ENCODE assay signal across 9 mouse cellular contexts in the genomic region with DNA sequence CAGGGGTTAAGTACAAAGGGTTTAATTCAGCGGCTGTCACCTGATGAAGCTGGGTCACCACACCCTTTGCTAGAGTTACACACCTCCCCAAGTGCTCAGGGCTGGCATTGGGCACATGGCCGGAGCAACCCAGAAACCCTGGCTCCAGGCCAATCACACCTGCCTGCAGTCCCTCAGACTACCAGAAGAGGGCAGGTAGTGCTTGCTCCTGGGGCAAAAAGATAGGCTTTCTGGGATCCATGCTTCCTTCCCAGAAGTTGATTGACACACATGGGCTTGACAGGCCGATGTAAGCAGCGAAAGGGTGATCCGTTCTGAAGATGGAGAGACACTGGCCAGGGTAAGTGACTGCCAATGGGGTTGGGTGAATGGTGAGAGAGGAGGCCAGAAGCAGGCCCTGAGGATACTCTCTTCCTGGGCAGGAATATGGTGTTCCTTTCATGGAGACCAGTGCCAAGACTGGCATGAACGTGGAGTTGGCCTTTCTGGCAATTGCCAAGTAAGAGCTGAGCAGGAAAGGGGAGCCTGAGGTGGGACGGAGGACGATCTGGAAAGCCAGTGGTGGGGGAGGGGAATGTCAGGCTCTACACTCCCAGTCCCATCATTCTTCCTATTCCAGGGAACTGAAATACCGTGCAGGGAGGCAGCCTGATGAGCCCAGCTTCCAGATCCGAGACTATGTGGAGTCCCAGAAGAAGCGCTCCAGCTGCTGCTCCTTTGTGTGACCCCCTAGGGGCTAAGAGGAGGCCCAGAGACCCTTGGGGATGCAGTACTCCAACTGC. TPM values are rescaled to one million over a fixed set of nuclear protein-coding genes. Genes with fewer than 3 reads are reported as not detected.
A peak's percentile ranks its signal among the peaks of the same experiment; 100 is the strongest.
DNase-seq lines count a peak whose midpoint lies in the region; ATAC-seq and TF ChIP-seq lines count a peak whose summit lies in the region.
"Had no signal": no experiment of that assay in that cellular context is flagged by ENCODE, and none has a peak within 500 bp of the region (broad histone marks: within the 10 kb centered on the region; RNA-seq: fewer than 3 reads in every experiment).

No protein-coding gene starts in this region.

- 47% methylated on average over 11 of the region's 11 CpGs for WGBS in hindbrain, embryonic 11.5 days
- 42% methylated on average over 11 of the region's 11 CpGs for WGBS in hindbrain, embryonic 16.5 days
- WGBS in neural tube, embryonic 11.5 days = 52% methylated on average over 11 of the region's 11 CpGs

- TF ChIP-seq CTCF in ES-Bruce4 (IDR thresholded peaks at IDR 0.05; ENCODE audit: low read depth, low read length) = peak; percentile 87

- TF ChIP-seq POLR2A in ES-Bruce4 (IDR thresholded peaks at IDR 0.05; ENCODE audit: insufficient read depth, low read length) = no peak

- no peaks in the 10 kb centered on the region for H3K9me3 ChIP-seq in hindbrain, embryonic 11.5 days (ENCODE audit: control insufficient read depth, low read length)
- H3K9me3 ChIP-seq in hindbrain, embryonic 16.5 days (ENCODE audit: control insufficient read depth, low read length) = no peaks in the 10 kb centered on the region
- H3K9me3 ChIP-seq in ES-Bruce4 (replicated peaks; ENCODE audit: control insufficient read depth, insufficient read depth, low read length, poor library complexity, severe bottlenecking) = no peaks in the 10 kb centered on the region
- H3K9me3 ChIP-seq in neural tube, embryonic 11.5 days (ENCODE audit: control insufficient read depth, low read length) = no peaks in the 10 kb centered on the region

- H3K4me3 ChIP-seq in hindbrain, embryonic 11.5 days (ENCODE audit: low read depth, low read length) = no peak overlapping the region
- H3K4me3 ChIP-seq in hindbrain, embryonic 16.5 days (ENCODE audit: low read length) = no peak overlapping the region
- no peak overlapping the region for H3K4me3 ChIP-seq in ES-Bruce4 (ENCODE audit: low read depth, low read length)
- H3K4me3 ChIP-seq in neural tube, embryonic 11.5 days (ENCODE audit: low read depth, low read length) = no peak overlapping the region

- no peak for TF ChIP-seq EP300 in ES-Bruce4 (IDR thresholded peaks at IDR 0.05; ENCODE audit: insufficient read depth, low read depth, low read length)

- no peak overlapping the region for H3K4me2 ChIP-seq in hindbrain, embryonic 11.5 days (replicated peaks; ENCODE audit: low read depth, low read length)
- H3K4me2 ChIP-seq in hindbrain, embryonic 16.5 days (ENCODE audit: low read length) = no peak overlapping the region
- no peak overlapping the region for H3K4me2 ChIP-seq in neural tube, embryonic 11.5 days (ENCODE audit: low read depth)

- intact Hi-C loops in gastrocnemius, postnatal 14 days (cut with DNase I; ENCODE audit: low total_unique reads) = no loop called here

- no peak overlapping the region for H3K9ac ChIP-seq in hindbrain, embryonic 11.5 days (ENCODE audit: low read depth, low read length)
- H3K9ac ChIP-seq in hindbrain, embryonic 16.5 days (ENCODE audit: low read depth, low read length) = no peak overlapping the region
- H3K9ac ChIP-seq in ES-Bruce4 (ENCODE audit: low read depth, poor library complexity, severe bottlenecking) = no peak overlapping the region
- no peak overlapping the region for H3K9ac ChIP-seq in neural tube, embryonic 11.5 days (ENCODE audit: low read length)

- DNase-seq in hindbrain, embryonic 11.5 days (ENCODE audit: low spot score) = peak; percentile 67
- peak; percentile 45 for DNase-seq in c-Kit-negative CD71-positive TER-119-positive erythroid progenitor cells, embryonic 14.5 days (ENCODE audit: low read depth, low spot score)
- DNase-seq in gastrocnemius, postnatal 14 days = peak; percentile 67
- DNase-seq in layer of hippocampus, postnatal 10 days (ENCODE audit: low spot score in 2 of 2) = peak; percentile 79 to 81
- DNase-seq in neural tube, embryonic 11.5 days (ENCODE audit: low spot score) = peak; percentile 60
- peak; percentile 83 for DNase-seq in urinary bladder, postnatal 14 days (ENCODE audit: low spot score)

- no peaks in the 10 kb centered on the region for H3K36me3 ChIP-seq in hindbrain, embryonic 11.5 days (ENCODE audit: control insufficient read depth, insufficient read depth, low read length)
- no peaks in the 10 kb centered on the region for H3K36me3 ChIP-seq in hindbrain, embryonic 16.5 days (ENCODE audit: control insufficient read depth, insufficient read depth, low read length)
- no peaks in the 10 kb centered on the region for H3K36me3 ChIP-seq in ES-Bruce4 (ENCODE audit: control insufficient read depth, insufficient read depth, low read length, poor library complexity, severe bottlenecking)
- H3K36me3 ChIP-seq in neural tube, embryonic 11.5 days (ENCODE audit: control insufficient read depth, insufficient read depth, low read length) = no peaks in the 10 kb centered on the region

- H3K27ac ChIP-seq in hindbrain, embryonic 11.5 days (ENCODE audit: low read depth, low read length) = no peak overlapping the region
- no peak overlapping the region for H3K27ac ChIP-seq in hindbrain, embryonic 16.5 days (ENCODE audit: low read depth, low read length)
- no peak overlapping the region for H3K27ac ChIP-seq in ES-Bruce4 (ENCODE audit: insufficient read depth, low read length)
- no peak overlapping the region for H3K27ac ChIP-seq in neural tube, embryonic 11.5 days (ENCODE audit: low read depth, low read length)

- peaks cover 26% of the 10 kb centered on the region for H3K27me3 ChIP-seq in hindbrain, embryonic 11.5 days (ENCODE audit: control insufficient read depth, insufficient read depth, low read length)
- peaks cover 20% of the 10 kb centered on the region for H3K27me3 ChIP-seq in hindbrain, embryonic 16.5 days (replicated peaks; ENCODE audit: control insufficient read depth, insufficient read depth, low read length)
- H3K27me3 ChIP-seq in ES-Bruce4 (ENCODE audit: control insufficient read depth, insufficient read depth, low read length, poor library complexity, severe bottlenecking) = no peaks in the 10 kb centered on the region
- peaks cover 10% of the 10 kb centered on the region for H3K27me3 ChIP-seq in neural tube, embryonic 11.5 days (ENCODE audit: control insufficient read depth, insufficient read depth, low read length)

- ATAC-seq in hindbrain, embryonic 11.5 days (ENCODE audit: low FRiP score) = no peak
- ATAC-seq in hindbrain, embryonic 16.5 days = no peak
- no peak for ATAC-seq in neural tube, embryonic 11.5 days (ENCODE audit: insufficient read depth, low FRiP score, low TSS enrichment)

- peaks cover 13% of the 10 kb centered on the region for H3K4me1 ChIP-seq in hindbrain, embryonic 11.5 days (replicated peaks; ENCODE audit: control insufficient read depth, insufficient read depth, low read length)
- H3K4me1 ChIP-seq in hindbrain, embryonic 16.5 days (ENCODE audit: control insufficient read depth, insufficient read depth, low read depth, low read length) = peaks cover 19% of the 10 kb centered on the region
- H3K4me1 ChIP-seq in ES-Bruce4 (ENCODE audit: control insufficient read depth, insufficient read depth, low read length) = peaks cover 2% of the 10 kb centered on the region
- H3K4me1 ChIP-seq in neural tube, embryonic 11.5 days (ENCODE audit: control insufficient read depth, insufficient read depth, low read length) = peaks cover 21% of the 10 kb centered on the region

RNA-seq across cellular contexts. Expression of gene Slc9a3r1, which starts 2.9 kb away (rescaled TPM):
- polyA plus RNA-seq in hindbrain, embryonic 11.5 days (2014; fragmentation: Nextera tagmentation; extraction: Ambion mirVana) = 29.5 and 33.7 TPM in 2 replicates
- 81.5 and 93.4 TPM in 2 replicates for polyA plus RNA-seq in hindbrain, embryonic 16.5 days (2015; fragmentation: Nextera tagmentation; extraction: Ambion mirVana)
- polyA plus RNA-seq in ES-Bruce4 (2011; ENCODE audit: insufficient read depth, insufficient read length, low read depth, missing spikeins) = 73.2 and 77.8 TPM in 2 replicates
- total RNA-seq in gastrocnemius, postnatal 14 days (2021) = 1 to 10 TPM; 4.9 to 5.9 TPM
- total RNA-seq in layer of hippocampus, postnatal 10 days (2021) = 10 to 100 TPM; 70.4 to 78.0 TPM
- polyA plus RNA-seq in neural tube, embryonic 11.5 days (2014; fragmentation: Nextera tagmentation; extraction: Ambion mirVana) = 43.4 and 44.1 TPM in 2 replicates

RNA-seq across cellular contexts. Expression of gene Cd300lf, which starts 26.4 kb away (rescaled TPM):
- polyA plus RNA-seq in hindbrain, embryonic 11.5 days (2014; fragmentation: Nextera tagmentation; extraction: Ambion mirVana) = 0.22 TPM in 1 of 2 replicates, not detected in the other
- polyA plus RNA-seq in hindbrain, embryonic 16.5 days (2015; fragmentation: Nextera tagmentation; extraction: Ambion mirVana) = 0.29 and 0.32 TPM in 2 replicates
- 1.1 TPM in 1 of 2 replicates, not detected in the other for polyA plus RNA-seq in ES-Bruce4 (2011; ENCODE audit: insufficient read depth, insufficient read length, low read depth, missing spikeins)
- total RNA-seq in gastrocnemius, postnatal 14 days (2021) = not detected
- total RNA-seq in layer of hippocampus, postnatal 10 days (2021) = under 1 TPM; 0.27 to 0.50 TPM
- not detected in 2 replicates for polyA plus RNA-seq in neural tube, embryonic 11.5 days (2014; fragmentation: Nextera tagmentation; extraction: Ambion mirVana)
- total RNA-seq: common myeloid progenitor, adult 5-6 weeks had no signal

RNA-seq across cellular contexts. Expression of gene Tmem104, which starts 27.1 kb away (rescaled TPM):
- 7.2 and 7.3 TPM in 2 replicates for polyA plus RNA-seq in hindbrain, embryonic 11.5 days (2014; fragmentation: Nextera tagmentation; extraction: Ambion mirVana)
- 12.3 and 13.1 TPM in 2 replicates for polyA plus RNA-seq in hindbrain, embryonic 16.5 days (2015; fragmentation: Nextera tagmentation; extraction: Ambion mirVana)
- 4.8 and 8.0 TPM in 2 replicates for polyA plus RNA-seq in ES-Bruce4 (2011; ENCODE audit: insufficient read depth, insufficient read length, low read depth, missing spikeins)
- total RNA-seq in gastrocnemius, postnatal 14 days (2021) = 1 to 10 TPM; 4.5 to 4.9 TPM
- 10 to 100 TPM; 15.1 to 20.2 TPM for total RNA-seq in layer of hippocampus, postnatal 10 days (2021)
- polyA plus RNA-seq in neural tube, embryonic 11.5 days (2014; fragmentation: Nextera tagmentation; extraction: Ambion mirVana) = 8.8 and 11.0 TPM in 2 replicates

RNA-seq across cellular contexts. Expression of gene Nat9, which starts 27.5 kb away (rescaled TPM):
- 19.5 and 20.1 TPM in 2 replicates for polyA plus RNA-seq in hindbrain, embryonic 11.5 days (2014; fragmentation: Nextera tagmentation; extraction: Ambion mirVana)
- polyA plus RNA-seq in hindbrain, embryonic 16.5 days (2015; fragmentation: Nextera tagmentation; extraction: Ambion mirVana) = 20.9 and 24.6 TPM in 2 replicates
- 13.1 and 16.2 TPM in 2 replicates for polyA plus RNA-seq in ES-Bruce4 (2011; ENCODE audit: insufficient read depth, insufficient read length, low read depth, missing spikeins)
- 10 to 100 TPM; 13.1 to 14.0 TPM for total RNA-seq in gastrocnemius, postnatal 14 days (2021)
- total RNA-seq in layer of hippocampus, postnatal 10 days (2021) = 10 to 100 TPM; 15.8 to 17.6 TPM
- polyA plus RNA-seq in neural tube, embryonic 11.5 days (2014; fragmentation: Nextera tagmentation; extraction: Ambion mirVana) = 20.3 and 20.8 TPM in 2 replicates
